Mouse (Mus musculus): ENCODE measurements at regions not wholly inside any gene's neighbourhood (a gene's known extent, or its start where the extent isn't known, plus 50 kb on each side); places are given as distances from the start of the nearest gene placed in this dataset.

GRCm38 (mm10) chr1:154999501-155000131 is 99.8 kb downstream of the Ier5 start:
- TF ChIP-seq ZC3H11A (IDR thresholded peaks at IDR 0.05; ENCODE audit: borderline replicate concordance, low read depth, low read length) (no peak), CHD2 (IDR thresholded peaks at IDR 0.05; ENCODE audit: low read depth, low read length) (no peak)
